Mouse (Mus musculus): ENCODE results near the gene Abhd12b. TPM values are rescaled to one million over a fixed set of nuclear protein-coding genes. Genes with fewer than 3 reads are reported as not detected.

Gene Abhd12b
- total RNA-seq, 1 experiment from 2014 or later, result not detected

Other genes starting within 250 kb of the Abhd12b start
- gene Sav1, start 167.1 kb upstream of the Abhd12b start, total RNA-seq (2017), result 38.9 to 63.2 TPM (median 58.3 TPM) in 3 replicates
- 134 to 153 TPM (median 142 TPM) in 3 replicates for gene Nin, start 40.4 kb upstream of the Abhd12b start, total RNA-seq (2017)
- gene Pygl, start 77.3 kb downstream of the Abhd12b start, total RNA-seq (2017), result 119 to 295 TPM (median 259 TPM) in 3 replicates
- 0.43 to 0.49 TPM in 2 of 3 replicates, not detected in the other for gene Trim9, start 193.5 kb downstream of the Abhd12b start, total RNA-seq (2017)